Mouse (Mus musculus): Measurements from ENCODE around the gene Rere.

DNA sequence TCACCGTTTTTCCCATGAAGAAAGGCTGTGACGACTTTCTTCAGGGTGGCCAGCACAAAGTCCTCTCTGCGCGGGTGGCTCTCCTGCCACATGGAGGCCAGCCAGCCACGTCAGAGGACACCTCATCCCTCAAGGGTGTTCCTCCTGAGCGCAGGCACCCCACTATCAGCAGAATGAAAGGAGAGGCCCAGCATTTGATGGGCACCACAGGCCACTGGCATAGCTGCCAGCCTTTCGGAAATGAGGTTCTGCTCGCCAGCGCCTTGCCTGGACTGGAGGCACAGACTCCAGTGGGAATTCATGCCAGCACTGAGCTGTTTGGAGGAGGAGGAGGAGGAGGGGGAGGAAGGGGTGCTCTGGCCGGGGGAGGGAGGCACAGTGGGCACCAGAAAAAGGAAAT is 354.1 kb downstream of the Rere start:
- TF ChIP-seq CTCF (IDR thresholded peaks at IDR 0.05; ENCODE audit: control insufficient read depth, insufficient read depth, insufficient replicate concordance, low read depth, low read length), result no peak
- no peak for TF ChIP-seq POLR2A (IDR thresholded peaks at IDR 0.05; ENCODE audit: control insufficient read depth, low read depth, low read length)
